Mouse (Mus musculus) erythroid progenitor cell, adult 5-6 weeks (primary cell): ENCODE results near the gene Aspn. TPM values are rescaled to one million over a fixed set of nuclear protein-coding genes. Genes with fewer than 3 reads are reported as not detected.

Experiments
- ATAC-seq: replicated peaks from 2 replicates; pipeline ENCODE4 v1.8.0; 2016; ENCODE audit warnings: moderate number of reproducible peaks, mild to moderate bottlenecking, moderate TSS enrichment, inconsistent platforms; ENCODE audit not compliant: poor library complexity, low FRiP score, severe bottlenecking
- total RNA-seq, 2 experiments: library from RNA; stranded (forward) in 1 of 2; stranded (reverse) in 1 of 2; fragments of 150-400 nt in 1 of 2; fragments of 186-747, 209-891 nt in 1 of 2; gene quantifications; 2 replicates each; pipeline versions ENCODE4 v1.2.3 to v1.2.4; 2015 to 2017; ENCODE audit warnings: low replicate concordance in 2 of 2

Aspn gene
- total RNA-seq (2015; ENCODE audit: low replicate concordance) (not detected in 2 replicates), total RNA-seq (2017; ENCODE audit: low replicate concordance) (3.2 TPM in 1 of 2 replicates, not detected in the other)

- no peak for ATAC-seq
Measured at GRCm38 (mm10) chr13:49544279-49544678, at the start of gene Aspn. Gene Aspn (plus strand): TSS chr13:49544443.

DNA sequence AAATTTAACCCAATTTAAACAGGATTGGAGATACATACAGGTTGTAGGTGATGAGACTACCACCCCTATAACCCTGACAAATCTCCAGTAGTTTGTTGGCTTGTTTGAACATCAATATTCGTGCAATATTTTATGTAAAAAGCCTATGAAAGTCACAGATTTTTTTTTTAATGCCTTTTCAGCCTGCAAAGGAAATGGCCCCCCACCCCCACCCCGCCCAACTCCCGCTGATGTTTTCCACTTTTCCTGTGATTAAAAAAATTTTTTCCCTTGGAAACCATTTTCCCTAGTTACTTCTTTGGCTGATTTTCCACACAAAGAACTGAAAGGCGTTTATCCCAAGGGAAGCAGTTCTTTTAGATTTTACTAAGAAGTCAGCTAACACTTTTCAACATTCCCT, 39.7 kb upstream of the Aspn start, which contains the start of gene Ecm2:
Gene Ecm2, plus strand, starts transcription at position 301 of the 400 bp plus-strand sequence.
- ATAC-seq: no peak

DNA sequence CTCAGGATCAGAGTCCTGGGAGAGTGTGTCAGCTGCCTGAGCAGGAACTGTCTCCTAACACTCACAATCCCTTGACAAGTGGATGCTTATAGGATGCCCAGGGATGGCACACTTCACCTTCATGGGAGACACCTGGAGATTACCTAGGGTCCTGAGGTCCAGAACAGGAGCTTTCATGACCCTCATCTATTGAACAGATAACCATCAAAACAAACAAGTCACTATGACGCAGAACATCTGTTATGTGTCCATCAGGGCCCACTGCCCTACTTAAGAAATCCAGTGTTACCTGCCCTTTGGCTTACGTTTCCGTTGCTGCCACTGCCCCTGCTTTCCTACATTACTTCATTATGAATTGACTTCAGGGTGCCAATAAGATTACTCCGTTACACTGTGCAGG, 38.5 kb upstream of the Aspn start:
- no peak for ATAC-seq

- ATAC-seq: no peak
Measured at GRCm38 (mm10) chr13:49507176-49507575, 37.1 kb upstream of the Aspn start.

GRCm38 (mm10) chr13:49518761-49519160, 25.5 kb upstream of the Aspn start:
- ATAC-seq: no peak

GRCm38 (mm10) chr13:49526235-49526634, 18.0 kb upstream of the Aspn start:
- no peak for ATAC-seq

DNA sequence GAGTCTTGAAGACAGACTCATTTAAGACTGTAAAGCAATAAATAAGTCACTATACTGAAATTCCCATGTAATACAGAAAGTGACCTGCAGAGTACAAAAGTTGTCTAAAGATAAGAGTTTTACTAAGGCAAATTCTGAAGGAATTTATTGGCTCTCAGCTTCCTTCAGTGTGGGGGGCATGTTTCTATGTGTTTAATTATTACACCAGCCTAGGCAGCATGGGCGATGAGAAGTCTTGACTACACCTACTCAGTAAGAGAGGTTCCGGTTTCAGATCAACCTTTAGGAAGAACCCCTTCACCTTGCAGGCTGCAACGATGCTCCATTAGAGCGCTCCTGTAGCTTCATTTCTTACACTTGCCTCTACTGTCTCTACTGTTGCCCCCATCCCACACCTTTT, 13.6 kb upstream of the Aspn start:
- no peak for ATAC-seq

GRCm38 (mm10) chr13:49536946-49537345, 7.3 kb upstream of the Aspn start:
- ATAC-seq: no peak

- no peak for ATAC-seq
Measured at GRCm38 (mm10) chr13:49538693-49539092, 5.5 kb upstream of the Aspn start.

GRCm38 (mm10) chr13:49545646-49546045, 1.4 kb downstream of the Aspn start:
- ATAC-seq: no peak

GRCm38 (mm10) chr13:49546517-49546916, 2.3 kb downstream of the Aspn start:
- no peak for ATAC-seq

DNA sequence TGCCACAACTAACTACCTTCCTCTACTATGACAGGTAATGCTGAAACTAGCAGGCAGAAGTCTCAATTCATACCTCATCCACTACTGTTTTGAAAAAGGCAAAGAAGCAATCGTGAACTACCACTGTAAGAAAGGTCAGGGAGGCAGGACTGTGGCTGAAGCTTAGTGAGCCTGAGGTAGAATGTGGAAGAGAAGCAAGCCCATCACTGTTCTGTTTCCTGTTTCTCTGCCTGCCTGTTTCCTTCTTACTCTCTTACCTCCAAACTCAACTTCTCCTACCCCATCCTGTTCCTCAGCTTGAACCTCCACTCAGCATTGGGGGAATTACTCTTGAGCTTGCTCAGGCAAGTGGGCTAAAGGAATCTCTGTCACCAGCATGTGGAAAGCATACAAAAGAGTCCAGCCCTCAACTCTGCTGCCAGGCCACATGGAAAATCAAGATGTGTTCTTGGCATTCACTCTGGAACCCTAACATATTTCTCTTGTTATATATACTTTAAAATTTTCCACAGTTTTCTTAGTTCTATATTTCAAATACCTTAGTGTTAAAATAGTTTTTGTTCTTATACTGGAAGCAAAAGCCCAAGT, 3.4 kb downstream of the Aspn start:
- ATAC-seq: no peak

DNA sequence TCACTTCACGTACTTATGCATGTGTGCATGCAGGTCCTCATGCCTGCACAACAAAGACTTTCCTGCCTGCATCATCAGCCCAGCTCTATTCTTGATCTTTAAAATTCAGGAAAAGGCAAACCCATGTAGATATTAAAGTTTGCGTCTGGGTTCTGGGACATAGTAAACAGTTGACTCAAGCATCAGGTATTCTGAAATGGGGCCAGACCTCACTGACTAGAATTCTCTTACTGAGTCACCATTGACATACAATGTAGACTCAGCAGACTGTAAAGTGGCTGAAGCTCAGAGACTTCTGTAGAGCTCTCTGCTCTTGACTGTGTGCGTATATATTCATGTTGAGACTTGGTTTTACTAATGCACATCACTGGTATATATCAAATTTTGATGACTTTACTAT, 5.4 kb downstream of the Aspn start:
- no peak for ATAC-seq

DNA sequence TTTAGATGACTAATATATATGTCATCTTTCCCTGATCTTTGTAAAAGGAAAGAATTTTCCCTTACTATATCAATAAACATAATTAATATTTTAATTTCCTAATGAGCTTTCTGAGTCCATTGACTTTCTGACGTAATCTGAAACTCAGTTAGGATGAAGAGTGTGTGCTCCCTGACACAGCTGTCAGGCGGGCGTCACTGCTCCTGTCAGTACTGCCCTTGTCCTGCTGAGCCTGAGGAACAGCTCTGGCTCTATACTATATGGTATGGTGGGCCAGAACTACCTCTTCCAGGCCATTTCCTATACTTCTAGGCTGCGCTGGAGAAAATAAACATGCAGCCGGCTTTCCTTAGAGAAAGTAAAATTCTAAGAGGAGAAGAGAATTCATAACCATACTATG, 10.3 kb downstream of the Aspn start:
- ATAC-seq: no peak

DNA sequence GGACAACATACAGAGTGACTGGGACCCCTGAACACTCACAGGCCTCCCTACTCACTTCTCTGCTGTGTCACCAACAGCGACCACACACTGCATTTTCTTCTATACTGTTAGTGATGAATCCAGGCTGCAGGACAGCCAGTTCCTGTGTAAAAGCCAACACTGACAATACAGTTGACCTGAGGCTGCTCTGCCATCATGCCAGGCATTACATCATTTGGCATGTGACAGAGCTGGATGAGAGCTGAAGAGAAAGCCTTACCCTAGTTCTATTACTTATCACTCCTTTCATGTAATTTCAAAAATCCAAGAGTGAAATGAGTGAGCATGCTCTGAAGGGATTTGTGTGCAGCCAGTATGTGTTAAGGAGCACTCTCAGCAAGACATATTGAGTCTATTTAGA, 12.0 kb downstream of the Aspn start:
- ATAC-seq: no peak

DNA sequence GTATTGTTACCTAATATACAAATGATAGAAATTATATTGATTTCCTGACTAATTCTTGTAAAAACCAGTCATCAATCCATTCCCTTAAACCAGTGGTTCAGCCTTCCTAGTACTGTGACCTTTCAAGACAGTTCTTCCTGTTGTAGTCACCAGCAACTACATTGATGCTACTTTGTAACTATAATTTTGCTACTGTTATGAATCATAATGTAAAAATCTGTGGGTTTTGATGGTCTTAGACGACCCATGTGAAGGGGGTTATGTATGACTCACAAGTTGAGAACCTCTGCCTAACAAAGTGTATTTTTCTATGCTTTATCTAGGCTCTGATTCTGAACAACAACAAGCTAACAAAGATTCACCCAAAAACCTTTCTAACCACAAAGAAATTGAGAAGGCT, 12.7 kb downstream of the Aspn start:
- ATAC-seq: no peak

GRCm38 (mm10) chr13:49559185-49559584, 14.9 kb downstream of the Aspn start:
- ATAC-seq: no peak

GRCm38 (mm10) chr13:49560886-49561285, 16.6 kb downstream of the Aspn start:
- ATAC-seq: no peak

GRCm38 (mm10) chr13:49564347-49564746, 20.1 kb downstream of the Aspn start:
- no peak for ATAC-seq

GRCm38 (mm10) chr13:49570371-49570770, 26.1 kb downstream of the Aspn start:
- ATAC-seq: peak; percentile 57; the same call in 1 of the 2 replicates

- peak; percentile 63 for ATAC-seq
Measured at GRCm38 (mm10) chr13:49571418-49571817, 27.2 kb downstream of the Aspn start.
